Mouse (Mus musculus): Measurements from ENCODE around the gene Defa31.
"Not testable (repeated sequence)": the region's sequence is repeated elsewhere in the genome, so short reads cannot be mapped to it uniquely, and the experiment has no call there.

Defa31 gene

GRCm38 (mm10) chr8:21191314-21191713, at the start of gene Defa31:
Gene Defa31 (plus strand): TSS chr8:21191614.
- in situ Hi-C loops (cut with MboI; ENCODE audit: unreplicated experiment in 2 of 2), result not testable (repeated sequence)

- in situ Hi-C loops (cut with MboI; ENCODE audit: unreplicated experiment in 2 of 2), result not testable (repeated sequence)
Observed at GRCm38 (mm10) chr8:21161977-21162376, 29.4 kb upstream of the Defa31 start, which contains the start of gene Defa22. Gene Defa22 (plus strand): TSS chr8:21162277.

DNA sequence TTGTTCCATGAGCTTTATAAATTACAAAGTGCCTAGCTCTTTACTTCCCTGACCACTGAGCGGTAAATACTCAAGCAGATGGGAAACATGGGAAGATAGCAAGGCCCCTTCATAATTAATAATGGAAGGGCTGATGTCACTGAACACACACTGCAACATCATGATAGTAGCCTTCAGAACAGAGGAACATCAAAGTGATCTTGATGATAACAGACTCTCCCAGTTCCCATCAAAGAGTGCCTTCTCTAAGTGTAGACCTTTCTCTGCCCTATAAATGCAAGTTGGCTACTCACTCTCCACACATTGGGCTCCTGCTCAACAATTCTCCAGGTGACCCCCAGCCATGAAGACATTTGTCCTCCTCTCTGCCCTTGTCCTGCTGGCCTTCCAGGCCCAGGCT, 9.8 kb downstream of the Defa31 start, which contains the start of gene Gm15293:
Gm15293 (plus strand) TSS at position 301 of the 400 bp plus-strand sequence.
- in situ Hi-C loops (cut with MboI; ENCODE audit: unreplicated experiment in 2 of 2), result not testable (repeated sequence)
